Mouse (Mus musculus) stomach, postnatal 0 days (tissue): ENCODE results near the gene Filip1.

Experiments
- CTCF ChIP-seq: IDR thresholded peaks from 2 replicates; pipeline ENCODE4 v1.5.1; 2016; ENCODE audit warnings: antibody characterized with exemption, low read depth, mild to moderate bottlenecking, moderate library complexity
- EP300 ChIP-seq: optimal IDR thresholded peaks from 2 replicates; pipeline ENCODE3; 2016; ENCODE audit warnings: antibody characterized with exemption

GRCm38 (mm10) chr9:79947973-79948372 is 64.7 kb downstream of the Filip1 start:
- TF ChIP-seq CTCF (no peak), EP300 (no peak)
